ENCODE assay signal across 1 mouse cellular context in the genomic region with DNA sequence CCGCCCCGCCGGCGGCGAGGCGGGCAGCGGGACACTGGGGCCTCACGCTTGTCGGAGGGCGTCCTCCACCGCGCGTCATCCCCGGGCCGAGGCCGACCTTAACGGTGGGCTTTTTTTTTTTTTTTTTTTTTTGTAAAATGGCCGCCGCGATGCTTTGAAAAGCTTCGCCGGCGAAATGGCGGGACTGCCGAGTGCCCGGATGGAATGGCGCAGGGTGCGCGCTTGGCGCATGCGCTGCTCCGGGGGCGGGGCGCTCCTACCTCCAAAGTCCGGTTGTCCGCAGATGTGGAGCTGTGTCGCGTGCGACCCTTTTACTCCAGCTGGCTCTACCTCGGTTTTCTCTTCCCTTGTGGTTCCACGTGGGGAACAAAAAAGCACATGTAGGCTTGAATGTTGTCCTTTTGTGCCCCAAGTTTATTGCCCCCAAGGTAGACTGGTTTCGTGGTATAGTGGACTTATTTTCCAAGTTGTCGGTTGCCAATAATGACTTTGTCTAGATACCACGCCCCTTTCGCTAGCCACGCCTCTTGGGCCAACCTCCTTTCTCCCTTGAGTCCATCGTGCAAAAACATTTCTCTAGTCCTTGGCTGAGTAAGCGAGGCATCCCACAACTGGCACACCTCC.
TF ChIP-seq lines count a peak whose summit lies in the region.

No protein-coding gene starts in this region.

TF ChIP-seq in CH12.LX, 34 proteins besides CTCF, POLR2A, EP300 and RAD21:
- TF ChIP-seq GABPA (IDR thresholded peaks at IDR 0.05; ENCODE audit: insufficient replicate concordance, low read depth, low read length) (no peak), KAT2A (IDR thresholded peaks at IDR 0.05; ENCODE audit: insufficient replicate concordance, low read length) (no peak), TBP (conservative IDR thresholded peaks at IDR 0.05; ENCODE audit: low read depth, low read length) (no peak), ZC3H11A (IDR thresholded peaks at IDR 0.05; ENCODE audit: low read depth, low read length) (peak; percentile 87), ZKSCAN1 (IDR thresholded peaks at IDR 0.05; ENCODE audit: borderline replicate concordance, low read depth, low read length) (no peak), ETS1 (conservative IDR thresholded peaks at IDR 0.05; ENCODE audit: low read depth, low read length) (peak; percentile 31; the same call in 1 of the 2 replicates), POLR2AphosphoS2 (IDR thresholded peaks at IDR 0.05; ENCODE audit: low read depth, low read length) (no peak; the same call in 1 of the 2 replicates), E2F4 (IDR thresholded peaks at IDR 0.05; ENCODE audit: insufficient replicate concordance, low read depth, low read length) (0 out of 2 replicates have a peak, but pooled peaks have one; percentile 65), IRF4 (IDR thresholded peaks at IDR 0.05; ENCODE audit: low read depth, low read length) (no peak), JUND (conservative IDR thresholded peaks at IDR 0.05; ENCODE audit: low read depth, low read length) (no peak), MAZ (IDR thresholded peaks at IDR 0.05; ENCODE audit: low read depth, low read length) (no peak; the same call in 1 of the 2 replicates), PAX5 (IDR thresholded peaks at IDR 0.05; ENCODE audit: low read length) (no peak), SMC3 (IDR thresholded peaks at IDR 0.05; ENCODE audit: low read depth, low read length) (no peak), CHD1 (IDR thresholded peaks at IDR 0.05; ENCODE audit: low read depth, low read length) (no peak), ZMIZ1 (IDR thresholded peaks at IDR 0.05; ENCODE audit: low read depth, low read length) (no peak), HCFC1 (IDR thresholded peaks at IDR 0.05; ENCODE audit: low read depth, low read length) (peak; percentile 67), MAX (IDR thresholded peaks at IDR 0.05; ENCODE audit: low read length) (peak; percentile 81), BHLHE40 (IDR thresholded peaks at IDR 0.05; ENCODE audit: low read depth, low read length) (peak; percentile 90), UBTF (IDR thresholded peaks at IDR 0.05; ENCODE audit: low read depth, low read length) (0 out of 2 replicates have a peak, but pooled peaks have one; percentile 61), NELFE (IDR thresholded peaks at IDR 0.05; ENCODE audit: low read depth, low read length) (no peak; the same call in 1 of the 2 replicates), JUN (IDR thresholded peaks at IDR 0.05; ENCODE audit: insufficient read depth, low read depth, low read length) (no peak), USF2 (conservative IDR thresholded peaks at IDR 0.05; ENCODE audit: low read depth, low read length) (no peak), MYC (IDR thresholded peaks at IDR 0.05; ENCODE audit: low read depth, low read length) (peak; percentile 84), ELF1 (IDR thresholded peaks at IDR 0.05; ENCODE audit: low read depth, low read length) (no peak; the same call in 1 of the 2 replicates), USF1 (IDR thresholded peaks at IDR 0.05; ENCODE audit: low read depth, low read length) (no peak), CHD2 (IDR thresholded peaks at IDR 0.05; ENCODE audit: low read length) (no peak), ZNF384 (IDR thresholded peaks at IDR 0.05; ENCODE audit: low read depth, low read length) (peak; percentile 89), RCOR1 (conservative IDR thresholded peaks at IDR 0.05; ENCODE audit: low read depth, low read length) (0 out of 2 replicates have a peak, but pooled peaks have one; percentile 71), TCF12 (IDR thresholded peaks at IDR 0.05; ENCODE audit: low read depth, low read length) (peak; percentile 67), SIN3A (IDR thresholded peaks at IDR 0.05; ENCODE audit: low read length) (peak; percentile 96), MXI1 (IDR thresholded peaks at IDR 0.05; ENCODE audit: low read depth, low read length) (peak; percentile 94), NRF1 (IDR thresholded peaks at IDR 0.05; ENCODE audit: low read depth, low read length) (peak; percentile 93), MEF2A (IDR thresholded peaks at IDR 0.05; ENCODE audit: borderline replicate concordance, low read depth, low read length) (peak; percentile 26; the same call in 1 of the 2 replicates), MAFK (IDR thresholded peaks at IDR 0.05; ENCODE audit: insufficient replicate concordance, low read length) (no peak)
